Mouse (Mus musculus): Measurements from ENCODE around the gene Map3k20. TPM values are rescaled to one million over a fixed set of nuclear protein-coding genes. Genes with fewer than 3 reads are reported as not detected.

The Map3k20 gene
- polyA plus RNA-seq, 1 experiment = 6.9 TPM

GRCm38 (mm10) chr2:72351776-72352175 is 66.3 kb downstream of the Map3k20 start:
- Histone ChIP-seq H3K27me3 (ENCODE audit: control insufficient read depth, insufficient read depth, low read length) (no peaks in the 10 kb centered on the region), H3K4me3 (replicated peaks; ENCODE audit: insufficient read depth, low read depth, low read length) (no peak overlapping the region), H3K4me1 (ENCODE audit: control insufficient read depth, insufficient read depth, low read length) (no peaks in the 10 kb centered on the region), H3K27ac (ENCODE audit: insufficient read depth, low read length) (no peak overlapping the region)
- no peak for TF ChIP-seq CTCF (IDR thresholded peaks at IDR 0.05; ENCODE audit: borderline replicate concordance, insufficient read depth, low read depth, low read length)
- no peak for TF ChIP-seq POLR2A (IDR thresholded peaks at IDR 0.05; ENCODE audit: borderline replicate concordance, insufficient read depth, low read length)
- 97% methylated on average over 8 of the region's 8 CpGs for WGBS
- no peak for DNase-seq

GRCm38 (mm10) chr2:72352756-72353155 is 67.3 kb downstream of the Map3k20 start:
- Histone ChIP-seq H3K27me3 (ENCODE audit: control insufficient read depth, insufficient read depth, low read length) (no peaks in the 10 kb centered on the region), H3K27ac (ENCODE audit: insufficient read depth, low read length) (no peak overlapping the region), H3K4me1 (ENCODE audit: control insufficient read depth, insufficient read depth, low read length) (no peaks in the 10 kb centered on the region), H3K4me3 (replicated peaks; ENCODE audit: insufficient read depth, low read depth, low read length) (no peak overlapping the region)
- TF ChIP-seq POLR2A (IDR thresholded peaks at IDR 0.05; ENCODE audit: borderline replicate concordance, insufficient read depth, low read length) = no peak
- no peak for TF ChIP-seq CTCF (IDR thresholded peaks at IDR 0.05; ENCODE audit: borderline replicate concordance, insufficient read depth, low read depth, low read length)
- DNase-seq = no peak

- no peaks in the 10 kb centered on the region for H3K27me3 ChIP-seq (ENCODE audit: control insufficient read depth, insufficient read depth, low read length)
- no peak overlapping the region for H3K27ac ChIP-seq (ENCODE audit: insufficient read depth, low read length)
- 85% methylated on average over 10 of the region's 10 CpGs for WGBS
- no peak overlapping the region for H3K4me3 ChIP-seq (replicated peaks; ENCODE audit: insufficient read depth, low read depth, low read length)
- no peaks in the 10 kb centered on the region for H3K4me1 ChIP-seq (ENCODE audit: control insufficient read depth, insufficient read depth, low read length)
- DNase-seq = no peak
- TF ChIP-seq POLR2A (IDR thresholded peaks at IDR 0.05; ENCODE audit: borderline replicate concordance, insufficient read depth, low read length) (no peak), CTCF (IDR thresholded peaks at IDR 0.05; ENCODE audit: borderline replicate concordance, insufficient read depth, low read depth, low read length) (no peak)
These were observed 71.0 kb downstream of the Map3k20 start for GRCm38 (mm10) chr2:72356471-72356870.

GRCm38 (mm10) chr2:72361572-72361971 is 76.1 kb downstream of the Map3k20 start:
- no peak for TF ChIP-seq POLR2A (IDR thresholded peaks at IDR 0.05; ENCODE audit: borderline replicate concordance, insufficient read depth, low read length)
- no peak for TF ChIP-seq CTCF (IDR thresholded peaks at IDR 0.05; ENCODE audit: borderline replicate concordance, insufficient read depth, low read depth, low read length)
- DNase-seq = no peak
- H3K27me3 ChIP-seq (ENCODE audit: control insufficient read depth, insufficient read depth, low read length) = no peaks in the 10 kb centered on the region
- WGBS = 86% methylated on average over 3 of the region's 3 CpGs
- H3K4me3 ChIP-seq (replicated peaks; ENCODE audit: insufficient read depth, low read depth, low read length) = no peak overlapping the region
- H3K27ac ChIP-seq (ENCODE audit: insufficient read depth, low read length) = no peak overlapping the region
- H3K4me1 ChIP-seq (ENCODE audit: control insufficient read depth, insufficient read depth, low read length) = no peaks in the 10 kb centered on the region

- H3K27ac ChIP-seq (ENCODE audit: insufficient read depth, low read length) = no peak overlapping the region
- H3K4me3 ChIP-seq (replicated peaks; ENCODE audit: insufficient read depth, low read depth, low read length) = no peak overlapping the region
- no peak for DNase-seq
- no peaks in the 10 kb centered on the region for H3K4me1 ChIP-seq (ENCODE audit: control insufficient read depth, insufficient read depth, low read length)
- H3K27me3 ChIP-seq (ENCODE audit: control insufficient read depth, insufficient read depth, low read length) = no peaks in the 10 kb centered on the region
- WGBS = 100% methylated on average over 1 of the region's 1 CpGs
- TF ChIP-seq CTCF (IDR thresholded peaks at IDR 0.05; ENCODE audit: borderline replicate concordance, insufficient read depth, low read depth, low read length) (no peak), POLR2A (IDR thresholded peaks at IDR 0.05; ENCODE audit: borderline replicate concordance, insufficient read depth, low read length) (no peak)
These were observed 78.0 kb downstream of the Map3k20 start for GRCm38 (mm10) chr2:72363449-72363848.

- Histone ChIP-seq H3K4me3 (replicated peaks; ENCODE audit: insufficient read depth, low read depth, low read length) (no peak overlapping the region), H3K27me3 (ENCODE audit: control insufficient read depth, insufficient read depth, low read length) (no peaks in the 10 kb centered on the region), H3K4me1 (ENCODE audit: control insufficient read depth, insufficient read depth, low read length) (no peaks in the 10 kb centered on the region), H3K27ac (ENCODE audit: insufficient read depth, low read length) (no peak overlapping the region)
- DNase-seq = no peak
- 45% methylated on average over 7 of the region's 7 CpGs for WGBS
- TF ChIP-seq CTCF (IDR thresholded peaks at IDR 0.05; ENCODE audit: borderline replicate concordance, insufficient read depth, low read depth, low read length) (no peak), POLR2A (IDR thresholded peaks at IDR 0.05; ENCODE audit: borderline replicate concordance, insufficient read depth, low read length) (no peak)
These were observed 80.5 kb downstream of the Map3k20 start for GRCm38 (mm10) chr2:72365930-72366329.

- no peak for DNase-seq
- TF ChIP-seq CTCF (IDR thresholded peaks at IDR 0.05; ENCODE audit: borderline replicate concordance, insufficient read depth, low read depth, low read length) (no peak), POLR2A (IDR thresholded peaks at IDR 0.05; ENCODE audit: borderline replicate concordance, insufficient read depth, low read length) (no peak)
- Histone ChIP-seq H3K27me3 (ENCODE audit: control insufficient read depth, insufficient read depth, low read length) (no peaks in the 10 kb centered on the region), H3K4me3 (replicated peaks; ENCODE audit: insufficient read depth, low read depth, low read length) (no peak overlapping the region), H3K4me1 (ENCODE audit: control insufficient read depth, insufficient read depth, low read length) (no peaks in the 10 kb centered on the region), H3K27ac (ENCODE audit: insufficient read depth, low read length) (no peak overlapping the region)
- 83% methylated on average over 5 of the region's 5 CpGs for WGBS
These were observed 81.1 kb downstream of the Map3k20 start for GRCm38 (mm10) chr2:72366503-72366902.

GRCm38 (mm10) chr2:72367850-72368249 is 82.4 kb downstream of the Map3k20 start:
- no peak for DNase-seq
- Histone ChIP-seq H3K4me1 (ENCODE audit: control insufficient read depth, insufficient read depth, low read length) (no peaks in the 10 kb centered on the region), H3K4me3 (replicated peaks; ENCODE audit: insufficient read depth, low read depth, low read length) (no peak overlapping the region), H3K27ac (ENCODE audit: insufficient read depth, low read length) (no peak overlapping the region), H3K27me3 (ENCODE audit: control insufficient read depth, insufficient read depth, low read length) (no peaks in the 10 kb centered on the region)
- no peak for TF ChIP-seq POLR2A (IDR thresholded peaks at IDR 0.05; ENCODE audit: borderline replicate concordance, insufficient read depth, low read length)
- no peak for TF ChIP-seq CTCF (IDR thresholded peaks at IDR 0.05; ENCODE audit: borderline replicate concordance, insufficient read depth, low read depth, low read length)
- WGBS = 96% methylated on average over 5 of the region's 5 CpGs

Data from cerebellum, adult 2 months (tissue).